ENCODE assay signal across 13 mouse cellular contexts in the genomic region with DNA sequence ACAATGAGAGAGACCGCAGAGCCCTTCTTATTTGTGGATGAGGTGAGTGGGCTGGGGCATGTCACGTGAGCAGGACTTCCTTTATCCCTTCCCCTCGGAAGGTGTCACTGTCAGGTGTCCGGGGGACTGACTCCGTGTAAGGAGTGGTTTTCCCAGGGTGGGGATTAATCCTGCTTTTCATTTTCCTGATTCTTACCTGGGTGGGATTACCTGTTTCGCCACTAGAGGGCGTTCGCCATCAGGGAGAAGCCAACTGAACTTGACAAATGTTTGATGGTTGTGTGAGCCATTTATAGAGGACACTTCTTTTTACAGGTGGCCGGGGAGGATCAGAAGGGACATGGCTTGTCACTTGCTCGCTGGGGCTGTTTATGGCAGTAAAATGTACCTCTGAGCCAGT.
A peak's percentile ranks its signal among the peaks of the same experiment; 100 is the strongest.
DNase-seq lines count a peak whose midpoint lies in the region; ATAC-seq and TF ChIP-seq lines count a peak whose summit lies in the region.
"Had no signal": no experiment of that assay in that cellular context is flagged by ENCODE, and none has a peak within 500 bp of the region (broad histone marks: within the 10 kb centered on the region; RNA-seq: fewer than 3 reads in every experiment).

No protein-coding gene starts in this region.

- no peak for TF ChIP-seq EP300 in MEL (IDR thresholded peaks at IDR 0.05; ENCODE audit: low read depth in 1 of 2, low read length in 2 of 2)

- H3K9ac ChIP-seq in MEL (ENCODE audit: control insufficient read depth, low read depth, low read length, poor library complexity, severe bottlenecking), result no peak overlapping the region
- H3K9ac ChIP-seq: lung, embryonic 15.5 days had no signal

- intact Hi-C loops in left cerebral cortex, postnatal 4 days (cut with DNase I), result no loop called here
- intact Hi-C loops in left cerebral cortex, postnatal 10 days (cut with DNase I), result no loop called here

- ATAC-seq in monocyte, adult 5-6 weeks (replicated peaks; ENCODE audit: insufficient number of reproducible peaks, low FRiP score, low TSS enrichment, poor library complexity, severe bottlenecking), result no peak

- H3K79me2 ChIP-seq in MEL (ENCODE audit: control insufficient read depth, insufficient read depth, low read length, poor library complexity), result no peaks in the 10 kb centered on the region

- no peak for TF ChIP-seq POLR2A in MEL (IDR thresholded peaks at IDR 0.05; ENCODE audit: control insufficient read depth in 1 of 2, insufficient read depth in 1 of 2, low read depth in 1 of 2, low read length in 2 of 2, poor library complexity in 1 of 2)

- H3K4me1 ChIP-seq in MEL (ENCODE audit: control insufficient read depth in 1 of 2, insufficient read depth in 2 of 2, low read length in 2 of 2), result peaks cover 0 to 10% of the 10 kb centered on the region in 2 experiments; a peak in 2 of 4 replicates
- H3K4me1 ChIP-seq: lung, embryonic 15.5 days had no signal

- no peak overlapping the region for H3K27ac ChIP-seq in MEL (ENCODE audit: control insufficient read depth, low read depth, low read length)
- H3K27ac ChIP-seq: lung, embryonic 15.5 days had no signal

- peak; percentile 66 to 79 (median 74) for TF ChIP-seq CTCF in MEL (IDR thresholded peaks at IDR 0.05 in 2 of 3, conservative IDR thresholded peaks at IDR 0.05 in 1 of 3; ENCODE audit: control insufficient read depth in 1 of 3, insufficient read depth in 1 of 3, low read depth in 2 of 3, low read length in 3 of 3, poor library complexity in 1 of 3, severe bottlenecking in 1 of 3)

- peak; percentile 18 for TF ChIP-seq RAD21 in MEL (IDR thresholded peaks at IDR 0.05; ENCODE audit: low read depth, low read length)

- H3K4me3 ChIP-seq in MEL (ENCODE audit: control insufficient read depth in 1 of 2, insufficient read depth in 1 of 2, low read depth in 2 of 2, low read length in 2 of 2), result no peak overlapping the region
- H3K4me3 ChIP-seq: lung, embryonic 15.5 days; myocyte had no signal

- peaks cover 0 to 3% of the 10 kb centered on the region in 2 experiments; a peak in 1 of 4 replicates for H3K36me3 ChIP-seq in MEL (ENCODE audit: control insufficient read depth in 1 of 2, insufficient read depth in 2 of 2, low read length in 2 of 2)
- H3K36me3 ChIP-seq: lung, embryonic 15.5 days had no signal

- H3K27me3 ChIP-seq in MEL (ENCODE audit: control insufficient read depth in 1 of 2, insufficient read depth in 2 of 2, low read length in 2 of 2), result no peaks in the 10 kb centered on the region
- H3K27me3 ChIP-seq: lung, embryonic 15.5 days had no signal

- no peaks in the 10 kb centered on the region for H3K9me3 ChIP-seq in MEL (replicated peaks; ENCODE audit: insufficient read depth, low read length)
- H3K9me3 ChIP-seq: lung, embryonic 15.5 days had no signal

- peak; percentile 2 for DNase-seq in cerebellum, adult 8-10 months
- no peak for DNase-seq in cerebellum, postnatal 36 days
- peak; percentile 13 for DNase-seq in left cerebral cortex, postnatal 4 days
- DNase-seq in left cerebral cortex, postnatal 10 days (ENCODE audit: extremely low spot score in 1 of 2, low spot score in 2 of 2), result no peak
- peak; percentile 42 for DNase-seq in MEL (ENCODE audit: low read depth, low spot score)
- peak; percentile 23 for DNase-seq in naive thymus-derived CD4-positive, alpha-beta T cell, adult 2 months (ENCODE audit: low read depth)
- DNase-seq in left cerebral cortex, adult 9 months (ENCODE audit: low spot score in 2 of 2), result no peak
- DNase-seq: heart, postnatal 10 days; kidney, postnatal 36 days; right cerebral cortex, postnatal 14 days had no signal

TF ChIP-seq in MEL, 35 proteins besides CTCF, POLR2A, EP300 and RAD21:
- TF ChIP-seq ELF1 (IDR thresholded peaks at IDR 0.05; ENCODE audit: low read depth, low read length), result no peak
- TF ChIP-seq ZNF384 (IDR thresholded peaks at IDR 0.05; ENCODE audit: low read depth, low read length), result no peak
- no peak for TF ChIP-seq CHD2 (IDR thresholded peaks at IDR 0.05; ENCODE audit: low read length)
- peak; percentile 38 for TF ChIP-seq SMC3 (IDR thresholded peaks at IDR 0.05; ENCODE audit: low read depth, low read length)

Comparison
In these comparisons a context has a peak if more than half of its experiments do, and no peak if none do; other contexts are left out.
1. DNase-seq: peak in cerebellum, adult 8-10 months (single experiment), left cerebral cortex, postnatal 4 days (single experiment), MEL (single experiment) and naive thymus-derived CD4-positive, alpha-beta T cell, adult 2 months (single experiment); none in cerebellum, postnatal 36 days (0 of 2), left cerebral cortex, postnatal 10 days (0 of 2) and left cerebral cortex, adult 9 months (0 of 2).